ENCODE assay signal across 11 mouse cellular contexts in genomic region chr1:118672196-118672595, GRCm38 (mm10). TPM values are rescaled to one million over a fixed set of nuclear protein-coding genes. Genes with fewer than 3 reads are reported as not detected.
DNase-seq lines count a peak whose midpoint lies in the region; ATAC-seq lines count a peak whose summit lies in the region.
"Had no signal": no experiment of that assay in that cellular context is flagged by ENCODE, and none has a peak within 500 bp of the region (broad histone marks: within the 10 kb centered on the region; RNA-seq: fewer than 3 reads in every experiment).

No protein-coding gene starts in this region.

- no peak overlapping the region for H3K9ac ChIP-seq in liver, embryonic 11.5 days (ENCODE audit: low read depth, low read length)
- H3K9ac ChIP-seq: heart, embryonic 15.5 days; neural tube, embryonic 12.5 days had no signal

- ATAC-seq in liver, embryonic 11.5 days (replicated peaks; ENCODE audit: low FRiP score), result no peak

- H3K9me3 ChIP-seq in liver, embryonic 11.5 days (ENCODE audit: control insufficient read depth, low read length), result no peaks in the 10 kb centered on the region
- H3K9me3 ChIP-seq: heart, embryonic 15.5 days; neural tube, embryonic 12.5 days had no signal

- no peak overlapping the region for H3K4me3 ChIP-seq in liver, embryonic 11.5 days (ENCODE audit: low read depth, low read length)
- H3K4me3 ChIP-seq: heart, embryonic 15.5 days; neural tube, embryonic 12.5 days had no signal

- no peaks in the 10 kb centered on the region for H3K4me1 ChIP-seq in liver, embryonic 11.5 days (replicated peaks; ENCODE audit: control insufficient read depth, insufficient read depth, low read length)
- H3K4me1 ChIP-seq: heart, embryonic 15.5 days; neural tube, embryonic 12.5 days had no signal

- H3K27ac ChIP-seq in liver, embryonic 11.5 days (ENCODE audit: low read depth, low read length), result no peak overlapping the region
- H3K27ac ChIP-seq: heart, embryonic 15.5 days; neural tube, embryonic 12.5 days had no signal

- DNase-seq in embryo, embryonic 11 days, result peak; percentile 17
- DNase-seq in embryo, embryonic 10 days (ENCODE audit: low spot score), result no peak
- peak; percentile 22 for DNase-seq in testis, postnatal 14 days (ENCODE audit: low spot score)
- no peak for DNase-seq in testis, postnatal 10 days (ENCODE audit: low spot score)
- DNase-seq in kidney, postnatal 10 days, result peak; percentile 86
- DNase-seq in spleen, postnatal 36 days (ENCODE audit: low spot score in 2 of 2), result no peak
- no peak for DNase-seq in liver, embryonic 11.5 days (ENCODE audit: low spot score)
- DNase-seq in natural killer cell, adult 2 months (ENCODE audit: low spot score in 2 of 2), result no peak
- DNase-seq: B cell, adult 2 months had no signal

- no peaks in the 10 kb centered on the region for H3K36me3 ChIP-seq in liver, embryonic 11.5 days (ENCODE audit: control insufficient read depth, insufficient read depth, low read length)
- H3K36me3 ChIP-seq: heart, embryonic 15.5 days; neural tube, embryonic 12.5 days had no signal

- 62% methylated on average over 8 of the region's 8 CpGs for WGBS in liver, embryonic 11.5 days

- H3K4me2 ChIP-seq in liver, embryonic 11.5 days, result no peak overlapping the region
- H3K4me2 ChIP-seq: heart, embryonic 15.5 days; neural tube, embryonic 12.5 days had no signal

- H3K27me3 ChIP-seq in liver, embryonic 11.5 days (replicated peaks; ENCODE audit: control insufficient read depth, insufficient read depth, low read length), result no peaks in the 10 kb centered on the region
- H3K27me3 ChIP-seq: heart, embryonic 15.5 days; neural tube, embryonic 12.5 days had no signal

RNA-seq across cellular contexts. Expression of gene Tfcp2l1, which starts 44.5 kb away (rescaled TPM):
- polyA plus RNA-seq in liver, embryonic 11.5 days (2014; fragmentation: Nextera tagmentation; extraction: Ambion mirVana), result 0.40 and 0.60 TPM in 2 replicates

Comparison
In these comparisons a context has a peak if more than half of its experiments do, and no peak if none do; other contexts are left out.
1. DNase-seq: peak in embryo, embryonic 11 days (single experiment), testis, postnatal 14 days (single experiment) and kidney, postnatal 10 days (single experiment); none in embryo, embryonic 10 days (single experiment), testis, postnatal 10 days (single experiment), spleen, postnatal 36 days (0 of 2), liver, embryonic 11.5 days (single experiment) and natural killer cell, adult 2 months (0 of 2).